Mouse (Mus musculus) CD4-positive, CD25-positive, alpha-beta regulatory T cell, adult 4 months (primary cell): Measurements from ENCODE around the gene Nav2. TPM values are rescaled to one million over a fixed set of nuclear protein-coding genes. Genes with fewer than 3 reads are reported as not detected.

Source experiments
- ATAC-seq: one replicate; pipeline ENCODE4 v1.8.0; 2017
- polyA plus RNA-seq, 2 experiments: library from polyadenylated mRNA; unstranded; fragments of 100-300 nt; shearing (Covaris generic); gene quantifications; one replicate each; pipeline ENCODE4 v1.2.1; 2017

Gene Nav2
- polyA plus RNA-seq, 2 experiments from 2014 or later = 30.6 to 45.1 TPM

DNA sequence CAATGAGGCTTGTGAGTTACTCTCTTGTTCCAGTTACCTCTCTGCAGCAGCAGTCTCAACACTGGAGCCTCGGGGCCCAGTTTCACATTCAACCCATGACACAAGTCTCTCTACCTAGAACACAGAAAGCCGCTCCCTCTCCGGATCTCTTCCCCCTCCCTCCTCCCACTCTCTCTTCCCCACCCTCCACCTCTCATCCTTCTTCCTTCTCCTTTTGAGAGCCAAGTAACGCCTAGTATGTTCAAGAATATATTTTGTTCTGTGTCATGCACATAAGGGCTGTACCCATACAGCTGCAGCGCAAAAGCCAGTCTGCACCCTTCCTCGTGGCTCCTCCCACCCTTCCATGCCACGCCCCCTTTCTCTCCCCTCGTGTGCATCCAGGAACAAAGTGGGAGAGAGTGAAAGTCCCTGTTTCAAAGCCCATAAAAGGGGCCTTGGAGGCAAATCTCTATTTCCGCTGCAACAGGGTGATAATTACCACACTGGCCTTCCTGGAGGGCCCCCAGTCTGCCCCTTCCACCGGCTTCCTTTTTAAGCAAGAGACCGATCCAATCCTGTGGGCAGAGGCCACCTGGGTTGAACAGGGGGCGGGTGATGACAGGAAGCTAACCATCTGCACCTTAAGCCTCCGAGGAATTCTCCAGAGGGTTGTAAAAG lies 588.4 kb downstream of the Nav2 start:
- peak; percentile 49 for ATAC-seq

DNA sequence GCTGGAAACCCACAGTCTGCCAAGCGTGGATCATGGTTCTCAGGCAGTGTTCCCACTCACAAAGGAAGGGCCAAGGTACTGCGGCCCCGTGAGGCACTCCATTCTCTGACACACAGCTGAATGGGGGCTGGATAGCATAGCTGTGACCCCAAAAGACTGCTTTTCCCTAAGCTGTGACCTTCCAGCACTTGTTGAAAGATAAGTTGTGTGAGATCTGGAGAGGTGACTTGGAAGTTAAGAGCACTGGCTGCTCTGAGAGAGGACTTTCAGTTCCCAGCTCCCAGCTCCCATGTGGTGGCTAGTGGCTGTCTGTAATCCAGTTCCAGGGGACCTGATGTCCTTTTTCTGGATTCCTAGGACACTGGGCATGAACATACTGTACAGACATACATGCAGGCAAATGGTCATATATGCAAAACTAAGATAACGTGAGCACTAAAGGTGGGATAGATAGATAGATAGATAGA lies 588.9 kb downstream of the Nav2 start:
- no peak for ATAC-seq

DNA sequence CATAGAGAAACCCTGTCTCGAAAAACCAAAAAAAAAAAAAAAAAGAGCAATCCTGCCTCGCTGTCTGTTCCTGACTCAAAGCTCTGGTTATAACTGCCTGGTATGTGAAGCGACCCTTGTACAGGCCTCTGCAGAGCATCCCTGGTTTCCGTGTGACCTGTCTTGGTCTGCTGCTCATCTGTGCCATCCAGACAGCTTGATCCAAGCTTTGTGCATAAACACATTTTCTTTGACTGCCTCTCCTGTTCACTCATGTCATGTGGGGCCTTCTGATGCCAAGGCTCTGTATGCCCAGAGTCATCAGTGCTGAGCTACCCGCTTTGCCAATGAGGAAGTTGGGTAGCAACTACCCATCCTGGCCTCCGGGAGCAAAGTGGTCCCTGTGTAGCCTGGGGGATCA lies 591.1 kb downstream of the Nav2 start:
- ATAC-seq = no peak

DNA sequence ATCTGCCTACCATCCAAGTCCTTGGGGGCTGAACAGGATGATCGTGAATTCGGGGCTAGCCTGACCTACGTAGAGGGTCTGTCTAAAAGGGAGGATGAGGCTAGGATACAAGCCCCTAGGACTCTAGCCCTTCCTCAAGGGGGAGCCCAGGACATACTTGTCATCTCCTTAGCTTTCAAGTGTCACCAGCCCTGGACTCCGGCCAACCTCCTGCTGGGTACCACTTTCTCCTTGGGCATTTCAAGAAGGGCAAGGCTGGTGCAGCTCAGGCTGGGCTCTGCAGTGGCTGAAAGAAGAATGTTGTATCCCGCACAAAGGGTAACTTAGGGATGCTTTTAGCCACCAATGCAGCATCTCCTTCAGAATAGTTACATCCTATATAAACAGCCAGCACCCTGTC lies 592.4 kb downstream of the Nav2 start:
- ATAC-seq = no peak

DNA sequence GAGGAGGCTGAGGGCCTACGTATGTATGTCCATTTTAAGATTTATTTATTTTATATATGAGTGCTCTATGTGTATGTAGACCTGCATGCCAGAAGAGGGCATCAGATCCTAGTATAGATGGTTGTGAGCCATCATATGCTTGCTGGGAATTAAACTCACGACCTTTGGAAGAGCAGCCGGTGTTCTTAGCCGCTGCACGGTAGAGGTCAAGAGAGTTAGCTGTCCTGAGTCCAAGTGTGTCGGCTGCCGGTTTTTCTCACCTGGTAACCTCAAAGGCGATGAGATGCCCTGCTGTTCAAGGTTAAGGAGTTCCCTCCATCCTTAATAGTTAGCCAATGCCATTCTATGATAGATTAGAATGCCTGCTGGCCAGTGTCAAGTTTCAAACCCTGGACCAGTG lies 594.9 kb downstream of the Nav2 start:
- no peak for ATAC-seq

DNA sequence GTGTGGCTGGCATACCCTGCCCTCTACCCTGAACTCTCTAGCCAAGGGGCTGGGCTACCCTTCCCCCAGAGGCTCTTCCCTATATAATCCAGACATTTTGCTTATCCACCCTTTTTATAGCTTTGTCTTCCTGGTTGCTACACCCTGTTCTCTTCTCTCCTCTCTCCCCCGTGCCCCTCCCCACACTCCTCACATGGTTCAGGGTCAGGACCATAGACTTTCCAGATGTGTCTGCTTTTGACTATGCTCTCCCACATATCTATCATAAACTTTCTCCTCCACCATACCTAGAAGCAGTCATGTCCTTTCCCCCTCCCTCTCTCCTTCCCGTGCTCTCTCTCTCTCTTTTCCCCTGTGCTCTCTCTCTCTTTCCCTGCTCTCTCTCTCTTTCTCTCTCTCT lies 595.4 kb downstream of the Nav2 start:
- ATAC-seq = no peak

DNA sequence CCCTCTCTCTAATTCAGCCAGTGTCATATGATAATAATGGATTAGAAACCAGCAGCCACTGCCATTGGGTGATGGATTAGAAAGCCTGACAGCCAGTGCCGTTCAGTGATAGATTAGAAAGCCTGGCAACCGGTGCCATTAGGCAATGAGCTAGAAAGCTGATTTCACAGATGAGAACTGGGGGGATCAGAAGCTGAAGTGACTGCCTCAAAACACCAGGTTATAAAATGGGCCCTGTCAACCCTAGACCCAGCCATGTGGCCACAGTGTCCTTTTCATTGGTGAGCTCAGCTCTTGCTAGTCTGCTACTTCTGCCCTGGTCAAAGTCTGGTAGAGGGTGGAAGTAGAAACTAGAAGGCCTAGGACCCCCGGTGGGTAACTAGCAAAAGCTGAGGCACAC lies 595.8 kb downstream of the Nav2 start:
- ATAC-seq = no peak

DNA sequence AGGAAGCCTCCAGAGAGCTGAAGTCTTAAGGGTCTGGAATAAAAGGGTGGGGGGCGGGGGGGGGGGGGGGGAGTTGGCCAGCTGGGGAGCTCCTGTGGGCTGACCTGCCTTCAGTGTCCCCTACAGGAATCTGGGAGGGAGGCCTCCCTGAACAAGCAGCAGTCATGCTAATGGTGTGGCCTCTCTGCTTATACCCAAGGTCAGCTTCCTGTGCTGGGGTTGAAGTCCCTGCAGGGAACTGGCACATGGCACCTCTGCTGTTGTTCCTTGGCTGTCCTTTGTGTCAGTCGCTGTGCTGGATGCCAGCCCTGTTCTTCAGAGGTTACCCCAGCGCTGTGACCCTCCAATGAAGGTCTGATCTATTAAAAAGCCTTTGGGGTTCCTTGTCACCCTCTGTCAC lies 596.5 kb downstream of the Nav2 start:
- no peak for ATAC-seq

DNA sequence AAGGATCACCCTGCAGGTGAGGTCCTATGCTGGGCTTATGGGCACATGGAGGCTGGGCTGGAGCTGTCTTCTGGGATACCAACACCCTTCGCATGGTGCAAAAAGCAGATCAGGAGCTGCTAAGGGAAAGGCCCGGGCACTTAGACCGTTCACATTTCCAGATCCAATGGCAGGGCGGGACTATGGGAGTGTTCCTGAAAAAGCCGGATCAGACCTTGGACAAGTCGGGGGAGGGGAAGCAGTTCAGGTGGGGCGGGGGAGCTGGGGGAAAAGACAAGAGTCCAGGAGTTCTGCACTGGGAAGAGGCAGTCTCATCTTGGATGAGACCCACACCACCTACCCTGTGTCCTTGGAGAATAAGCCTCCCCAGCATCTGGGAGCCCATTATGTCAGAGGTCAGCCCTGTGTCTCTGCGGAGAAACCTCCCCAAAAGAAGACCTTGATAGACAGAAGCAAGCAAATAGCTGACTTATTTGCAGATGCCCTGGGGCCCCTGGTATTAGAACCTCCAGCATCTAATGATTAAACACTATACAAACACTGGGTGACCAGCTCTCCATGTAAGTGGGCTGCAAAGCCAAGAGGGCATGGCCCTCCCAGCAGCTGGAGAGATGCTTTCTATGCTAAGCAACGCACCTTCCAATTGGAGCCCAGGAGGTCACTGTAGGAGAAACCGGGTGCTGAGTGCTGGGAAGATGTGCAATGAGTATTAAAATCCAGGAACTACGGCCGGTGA lies 597.7 kb downstream of the Nav2 start:
- ATAC-seq = no peak

DNA sequence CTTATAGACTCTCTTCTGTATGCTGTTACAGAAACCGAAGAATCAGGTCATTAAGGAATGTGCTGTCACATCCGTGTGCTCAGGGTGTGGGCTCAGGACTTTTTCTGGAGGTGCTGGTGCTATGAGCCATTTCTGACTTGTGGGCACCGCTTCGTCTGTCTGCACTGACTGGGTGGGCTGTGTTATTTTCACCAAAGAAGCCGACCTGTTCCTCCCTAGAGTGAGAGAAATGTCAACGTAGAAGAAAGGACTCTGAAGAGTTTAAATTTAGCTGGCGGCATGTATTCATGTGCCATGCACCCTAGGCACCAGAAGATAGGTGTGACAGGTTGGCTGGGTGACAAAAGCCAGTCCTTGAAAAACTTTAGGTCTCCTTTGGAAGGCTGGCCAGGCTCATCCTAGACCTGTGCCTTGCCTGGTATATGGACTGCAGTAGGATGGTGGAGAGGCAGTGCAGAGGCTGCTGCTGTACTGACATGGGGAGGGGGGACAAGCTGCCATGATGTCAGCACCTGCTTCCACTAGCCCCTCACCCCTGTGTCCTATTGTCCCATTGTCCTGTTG lies 599.5 kb downstream of the Nav2 start:
- no peak for ATAC-seq

DNA sequence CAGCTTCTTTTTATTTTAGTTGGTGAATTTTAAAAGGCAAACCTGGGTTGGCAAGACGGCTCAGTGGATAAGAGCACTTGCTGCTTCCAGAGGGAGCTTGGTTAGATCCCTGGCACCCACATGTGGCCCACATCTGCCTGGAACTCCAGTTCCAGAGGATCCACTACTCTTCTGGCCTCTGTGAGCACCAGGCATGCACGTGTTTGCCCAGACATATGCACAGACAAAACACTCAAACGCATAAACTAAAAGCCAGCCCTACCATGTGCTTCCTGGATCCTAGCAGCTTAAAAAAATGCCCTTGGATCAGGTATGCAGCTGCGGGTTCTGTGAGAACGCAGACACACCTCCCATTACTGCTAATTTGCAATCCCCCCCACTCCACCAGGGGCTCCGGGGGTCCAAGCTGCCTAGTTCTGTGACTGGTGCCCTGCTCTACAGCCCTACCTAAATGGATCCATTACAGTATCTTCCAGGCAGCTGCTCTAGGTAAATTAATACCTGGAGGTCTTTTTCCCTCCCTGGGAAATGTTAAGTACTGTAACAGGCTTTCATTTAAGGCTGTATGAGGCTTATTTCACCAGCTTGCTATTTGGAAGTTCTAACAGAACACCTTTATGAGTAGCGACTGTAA lies 603.4 kb downstream of the Nav2 start:
- ATAC-seq = no peak

DNA sequence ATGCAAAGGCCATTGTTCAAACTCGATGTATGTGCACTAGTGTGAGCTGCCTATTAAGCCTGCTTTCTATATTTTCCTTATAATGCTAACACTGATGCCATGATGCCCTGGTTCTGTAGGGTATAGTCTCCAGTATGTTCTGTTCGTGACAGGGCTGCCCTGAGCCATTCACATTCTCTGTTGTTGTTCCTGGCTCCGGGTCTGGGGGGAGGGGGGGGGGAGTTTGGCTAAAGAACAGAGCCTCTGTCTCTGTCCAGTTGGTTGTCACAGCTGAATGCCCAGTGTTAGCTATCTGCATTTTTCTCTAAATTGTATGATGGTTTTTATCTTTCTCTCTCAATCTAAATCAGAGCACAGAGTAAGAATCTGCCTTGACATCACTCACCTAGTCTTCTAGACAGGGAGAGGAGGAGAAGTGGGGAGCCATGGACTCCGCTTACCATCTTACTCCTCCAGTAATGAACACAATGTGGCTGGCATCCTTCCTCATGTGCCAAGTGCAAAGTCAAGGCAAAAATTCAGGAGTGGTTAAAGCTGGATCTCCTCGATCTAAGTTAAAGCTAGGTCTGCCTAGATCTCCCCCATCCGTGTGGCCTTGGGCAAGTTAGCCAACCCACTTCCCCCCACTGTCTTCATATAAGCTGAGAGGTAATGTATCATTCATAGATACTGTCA lies 605.4 kb downstream of the Nav2 start:
- no peak for ATAC-seq

DNA sequence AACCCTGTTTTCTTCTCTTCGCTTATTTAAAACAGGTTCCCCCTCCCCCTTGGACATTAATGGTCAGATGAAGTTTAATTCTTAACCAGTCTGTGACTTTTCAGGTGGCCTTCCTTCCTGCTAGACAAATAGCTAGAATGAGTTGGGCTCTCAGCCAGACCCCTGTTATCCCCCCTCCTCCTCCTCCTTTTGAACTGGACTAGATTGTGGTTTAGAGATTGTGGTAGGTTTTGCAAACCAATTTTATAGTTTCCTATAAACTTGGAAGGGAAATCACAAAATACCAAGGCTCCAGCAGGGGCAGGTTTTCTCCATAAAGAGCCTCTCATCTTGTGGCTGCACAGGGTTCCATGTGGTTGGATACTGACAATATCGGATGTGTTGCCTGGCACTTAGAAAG lies 606.5 kb downstream of the Nav2 start:
- ATAC-seq = no peak

DNA sequence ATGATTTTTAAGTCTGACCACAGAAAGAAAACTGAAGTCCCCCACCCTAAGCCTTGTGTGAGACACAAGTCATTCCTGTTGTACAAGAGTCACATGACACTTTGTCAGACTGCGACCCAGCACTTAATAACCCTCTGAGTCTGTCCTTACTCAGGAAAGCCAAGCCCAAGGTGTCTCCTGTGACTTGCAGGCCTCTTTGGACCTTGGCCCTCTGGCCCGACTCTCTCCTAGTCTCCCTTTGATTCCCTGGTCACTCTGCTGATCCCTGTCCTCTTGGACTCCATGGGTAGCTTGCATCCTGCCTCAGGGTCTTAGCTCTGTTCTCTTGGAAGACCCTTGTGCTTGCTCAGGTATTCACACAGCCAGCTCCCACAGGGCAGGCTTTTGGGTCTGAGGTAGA lies 612.0 kb downstream of the Nav2 start:
- ATAC-seq = no peak

DNA sequence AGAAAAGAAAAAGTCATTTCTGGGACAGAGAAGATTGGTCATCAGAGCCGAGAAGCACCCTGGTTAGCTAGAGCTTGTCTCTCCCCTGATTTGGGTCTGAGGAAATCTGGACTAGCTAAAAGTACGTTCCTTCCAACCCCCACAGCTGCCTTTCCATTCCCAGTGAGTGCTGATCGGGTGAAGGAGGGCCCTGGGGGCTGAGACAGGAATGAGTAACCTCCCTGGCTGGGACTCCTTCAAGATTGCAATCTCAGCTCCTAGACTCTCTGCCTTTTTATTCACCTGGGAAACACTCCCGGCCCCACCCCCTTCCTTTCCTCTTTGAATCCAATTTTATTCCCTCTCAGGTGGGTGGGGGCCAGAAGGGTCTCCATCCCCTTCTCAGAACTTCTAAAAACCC lies 612.8 kb downstream of the Nav2 start:
- no peak for ATAC-seq

DNA sequence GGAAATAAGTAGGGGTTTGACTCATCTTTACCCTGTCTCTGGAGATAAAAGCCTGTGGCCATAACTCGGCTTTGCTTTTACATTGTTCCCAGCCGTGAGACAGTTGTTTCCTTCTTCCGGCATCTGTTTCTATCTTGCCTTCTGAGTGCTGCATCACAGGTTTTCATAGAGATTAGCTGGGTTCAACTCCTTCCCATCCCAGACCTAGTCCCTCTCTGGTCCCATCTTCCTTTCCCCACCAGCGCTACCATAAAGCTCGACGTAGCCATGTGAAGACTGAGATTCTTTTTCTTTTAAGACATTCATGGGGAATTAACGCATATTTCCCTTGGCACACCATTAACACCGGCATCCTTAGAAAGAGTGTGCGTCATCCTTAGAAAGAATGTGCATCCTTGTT lies 613.5 kb downstream of the Nav2 start:
- no peak for ATAC-seq

DNA sequence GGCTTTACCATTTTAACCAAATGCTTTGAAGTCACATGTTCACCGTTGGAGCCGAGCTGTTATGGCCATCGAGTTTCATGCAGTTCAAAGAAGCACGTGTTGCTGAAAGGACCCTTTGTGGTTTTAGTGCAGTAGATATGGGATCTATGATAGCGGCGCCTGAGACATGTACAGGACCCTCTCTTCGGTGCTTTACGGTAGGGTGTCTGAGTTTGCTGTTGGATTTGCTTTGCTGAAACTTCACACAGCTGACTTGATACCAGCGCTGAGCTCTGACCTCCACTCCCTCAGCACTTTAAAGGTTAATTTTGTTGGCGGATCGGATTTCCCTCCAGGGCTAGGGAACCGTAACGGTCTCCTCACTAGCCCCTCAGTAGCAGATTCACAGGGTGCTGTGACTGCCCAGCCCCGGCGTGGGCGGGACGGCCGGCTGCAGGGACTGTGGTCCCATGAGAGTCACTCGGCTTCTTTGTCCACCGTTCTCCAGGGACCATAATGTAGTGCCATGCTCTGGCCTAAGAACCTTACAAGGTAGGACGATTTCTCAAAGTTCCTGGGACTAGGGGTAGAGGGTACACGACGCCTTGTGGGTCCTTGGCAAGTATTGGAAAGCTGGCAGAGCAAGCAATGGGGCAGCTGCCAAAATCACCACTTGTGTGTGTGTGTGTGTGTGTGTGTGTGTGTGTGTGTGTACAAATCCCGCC lies 614.0 kb downstream of the Nav2 start:
- no peak for ATAC-seq

DNA sequence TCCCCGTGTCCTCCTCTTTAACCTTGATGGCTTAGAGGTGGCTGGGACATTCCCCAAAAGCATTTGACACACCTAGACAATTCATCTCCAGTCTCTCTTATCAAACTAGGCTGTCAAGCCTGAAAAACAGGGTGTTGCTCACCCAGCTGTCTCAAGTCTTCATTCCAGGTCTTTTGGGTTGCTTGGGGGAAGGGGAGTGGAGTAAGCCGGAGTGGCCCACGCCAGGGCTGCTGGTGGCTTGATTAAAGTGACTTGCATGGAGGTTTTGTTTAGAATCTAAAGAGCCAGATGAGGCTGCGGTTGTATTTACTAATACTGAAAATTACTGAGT lies 614.6 kb downstream of the Nav2 start:
- ATAC-seq = no peak

DNA sequence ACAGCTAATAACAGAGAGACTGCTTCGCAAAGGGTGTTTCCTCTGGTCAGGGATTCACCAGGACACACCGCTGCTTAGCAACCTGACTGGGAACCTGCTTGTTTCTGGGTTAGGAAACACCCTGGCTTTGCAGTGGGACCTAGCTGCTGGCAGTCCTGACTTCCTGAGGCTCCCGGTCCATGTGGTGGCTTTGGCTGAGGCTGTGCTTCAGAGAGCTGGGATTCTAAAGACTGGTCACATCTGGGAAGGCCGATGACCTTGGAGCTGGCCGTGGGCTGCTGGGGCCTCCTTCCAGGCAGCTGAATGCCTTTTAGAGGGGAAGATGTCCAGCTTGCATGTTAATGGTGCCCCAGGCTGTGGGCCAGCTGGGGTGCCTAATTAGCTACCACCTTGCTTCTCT lies 615.2 kb downstream of the Nav2 start:
- no peak for ATAC-seq

DNA sequence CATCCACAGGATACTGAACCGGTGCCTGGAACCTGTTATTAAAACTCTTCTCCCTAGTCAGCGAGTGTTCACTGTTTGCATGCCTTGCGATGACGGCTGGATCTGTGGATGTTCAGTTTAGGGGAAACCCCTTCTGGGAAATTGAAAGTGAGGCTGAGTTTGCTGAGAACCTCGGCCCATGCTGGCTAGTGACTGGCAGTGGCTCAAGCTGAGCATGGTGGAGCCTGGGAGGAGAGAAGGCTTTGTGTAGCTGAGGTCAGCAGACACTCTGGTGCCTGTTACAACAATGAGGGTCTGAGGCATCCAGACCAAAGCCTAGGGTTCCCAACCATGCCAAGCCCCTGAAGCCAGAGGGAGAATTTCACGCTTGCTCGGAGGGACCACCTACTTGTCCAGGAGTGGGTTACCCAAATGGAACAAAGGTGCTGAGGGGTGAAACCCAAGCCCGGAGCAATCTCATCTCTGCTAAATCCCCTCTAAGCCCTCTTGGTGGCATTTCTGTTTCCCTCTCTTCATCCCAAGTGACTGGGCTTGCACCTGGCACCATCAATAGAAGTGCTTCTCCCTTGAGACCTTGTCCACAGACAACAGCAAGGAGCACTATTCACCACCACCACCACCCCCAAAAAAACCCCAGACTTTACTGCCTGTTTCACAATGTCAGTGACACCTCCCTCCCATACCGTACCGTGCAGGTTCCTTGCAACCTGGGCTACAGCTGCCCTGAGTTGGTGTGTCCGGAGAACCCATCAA lies 617.0 kb downstream of the Nav2 start:
- no peak for ATAC-seq

DNA sequence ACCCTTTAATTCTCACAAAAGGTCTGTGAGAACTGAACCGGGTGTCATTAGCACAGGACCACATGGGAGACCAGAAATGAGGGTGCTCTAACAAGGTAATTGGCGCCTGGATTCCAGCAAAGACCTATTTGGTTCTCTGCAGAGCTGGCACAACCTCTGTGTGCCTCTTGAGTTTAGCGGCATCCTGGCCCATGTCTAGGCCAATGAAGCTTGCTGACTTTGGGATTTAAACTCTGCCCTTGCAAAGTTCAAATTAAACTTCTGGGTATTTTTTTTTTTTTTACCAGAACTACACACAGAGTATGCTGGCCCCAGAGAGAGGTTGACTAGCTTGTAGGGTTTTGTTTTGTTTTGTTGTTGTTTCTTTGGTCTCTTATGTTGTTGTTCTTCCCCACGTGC lies 617.6 kb downstream of the Nav2 start:
- ATAC-seq = no peak

DNA sequence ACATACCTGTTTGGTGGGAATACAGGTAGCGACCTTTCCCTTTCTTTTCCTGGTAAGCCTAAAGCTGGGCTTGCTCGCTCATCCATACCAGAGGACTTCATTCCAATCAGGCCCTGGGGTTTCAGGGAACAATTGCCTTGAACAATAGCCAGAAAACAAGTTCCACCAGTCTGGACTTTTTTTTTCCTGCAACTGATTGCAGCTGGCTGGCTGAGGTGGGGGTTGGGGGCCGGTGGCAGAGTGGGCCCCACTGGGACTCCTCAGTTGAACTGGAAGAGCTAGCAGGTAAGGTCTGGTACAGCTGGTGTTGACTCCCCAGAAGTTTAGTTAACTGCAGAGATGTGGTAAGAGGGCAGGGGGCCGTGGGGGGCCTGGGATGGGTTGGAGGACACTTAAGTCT lies 619.0 kb downstream of the Nav2 start:
- ATAC-seq = no peak
